Mouse (Mus musculus): ENCODE measurements around the gene Kbtbd8.

DNA sequence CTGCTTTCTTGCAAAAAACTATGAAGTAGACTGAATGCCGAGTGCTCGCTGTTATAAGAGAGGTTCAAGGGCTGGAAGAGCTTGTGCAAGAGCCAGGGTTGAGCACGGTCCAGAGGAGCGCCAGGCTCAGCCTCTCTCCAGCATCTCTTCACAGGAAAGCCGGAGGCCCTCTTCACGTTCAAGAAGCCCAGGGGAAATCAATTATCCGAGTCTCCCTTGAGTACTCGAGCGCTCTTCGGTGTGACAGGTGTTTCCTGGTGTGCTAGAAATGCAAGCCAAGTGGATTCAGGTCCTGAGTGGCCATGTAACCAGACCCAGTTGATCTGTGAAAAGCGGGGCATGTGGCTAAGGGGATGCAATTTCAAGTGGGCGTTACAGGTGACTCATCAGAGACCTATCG is at the start of gene Kbtbd8:
- TF ChIP-seq POLR2A (IDR thresholded peaks at IDR 0.05; ENCODE audit: borderline replicate concordance, extremely low read depth, insufficient read depth, insufficient read length, poor library complexity, severe bottlenecking) (no peak), CTCF (IDR thresholded peaks at IDR 0.05; ENCODE audit: borderline replicate concordance, extremely low read depth, insufficient read depth, insufficient read length) (no peak)
